Mouse (Mus musculus) heart, postnatal 25 days (tissue): ENCODE measurements around the gene Txn1. TPM values are rescaled to one million over a fixed set of nuclear protein-coding genes. Genes with fewer than 3 reads are reported as not detected.

Source experiments
- DNase-seq: peaks from one replicate; pipeline ENCODE4 v3.0.0; 2022; ENCODE audit warnings: low spot score
- intact Hi-C: fragments of 180-260 bp; cut with DNase I; formaldehyde crosslinking; loops from one replicate; pipeline ENCODE4 v1.15.1; 2025
- total RNA-seq, 2 experiments: library from RNA; stranded (reverse); gene quantifications; 2 replicates each; pipeline ENCODE4 v1.2.3; 2021

Gene Txn1
- total RNA-seq, 2 experiments from 2014 or later, result 120 to 126 TPM

DNA sequence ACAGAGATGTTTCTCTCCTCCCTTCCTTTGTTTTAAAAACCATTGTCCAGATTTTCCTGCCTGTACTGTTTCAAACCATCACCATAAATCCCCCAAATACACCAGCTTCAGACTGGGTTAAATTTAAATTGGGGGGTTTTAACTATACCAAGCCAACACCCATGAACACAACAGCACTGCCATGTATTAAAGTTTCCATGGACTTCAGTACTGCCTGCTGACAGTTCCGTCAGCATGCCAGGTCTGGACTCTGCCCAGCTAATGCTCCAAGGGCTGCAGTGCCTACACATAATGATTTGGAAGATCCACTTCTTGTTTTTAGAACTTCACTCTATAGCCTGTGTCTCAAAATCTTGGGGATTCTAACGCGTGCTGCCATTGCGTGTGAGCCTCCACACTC, 8.7 kb downstream of the Txn1 start:
- DNase-seq, result no peak
- intact Hi-C loops, result no loop called here

DNA sequence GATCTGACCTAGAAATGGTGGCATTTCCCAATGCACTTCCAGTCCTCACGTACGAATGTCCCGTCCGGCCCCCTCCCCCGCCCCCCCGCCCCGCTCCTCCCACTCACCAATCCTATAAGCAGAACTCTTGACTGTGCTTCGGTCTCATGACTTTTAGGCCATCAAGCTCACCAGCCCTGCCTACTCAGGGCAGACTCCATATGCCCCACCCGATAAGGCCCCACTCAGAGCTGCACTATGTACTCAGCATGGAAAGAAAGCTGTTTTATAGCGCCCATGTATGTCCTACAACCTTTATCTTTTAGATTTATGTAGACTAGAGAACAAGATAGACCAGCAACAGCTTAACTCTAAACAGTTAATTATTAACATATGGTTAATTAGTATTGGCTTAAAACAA, 9.2 kb downstream of the Txn1 start:
- intact Hi-C loops, result no loop called here
- DNase-seq, result no peak

DNA sequence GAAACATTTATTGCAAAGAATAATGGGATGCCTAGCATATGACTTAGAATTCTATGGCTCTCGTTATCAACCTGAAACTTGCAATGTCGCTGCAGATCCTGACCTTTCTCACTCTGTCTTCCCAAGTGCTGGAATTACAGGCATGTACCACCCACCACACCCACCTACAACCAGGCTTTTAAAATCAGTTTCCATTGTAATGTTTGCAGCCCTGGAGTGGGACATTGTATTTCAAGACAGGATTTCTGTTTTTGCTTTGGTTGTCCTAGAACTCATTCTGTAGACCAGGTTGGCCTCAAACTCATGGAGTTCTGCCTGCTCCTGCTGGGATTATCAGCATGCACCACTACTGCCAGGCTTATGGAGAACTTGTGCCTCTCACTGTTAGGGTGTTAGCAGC, 13.3 kb downstream of the Txn1 start:
- intact Hi-C loops, result no loop called here
- no peak for DNase-seq

DNA sequence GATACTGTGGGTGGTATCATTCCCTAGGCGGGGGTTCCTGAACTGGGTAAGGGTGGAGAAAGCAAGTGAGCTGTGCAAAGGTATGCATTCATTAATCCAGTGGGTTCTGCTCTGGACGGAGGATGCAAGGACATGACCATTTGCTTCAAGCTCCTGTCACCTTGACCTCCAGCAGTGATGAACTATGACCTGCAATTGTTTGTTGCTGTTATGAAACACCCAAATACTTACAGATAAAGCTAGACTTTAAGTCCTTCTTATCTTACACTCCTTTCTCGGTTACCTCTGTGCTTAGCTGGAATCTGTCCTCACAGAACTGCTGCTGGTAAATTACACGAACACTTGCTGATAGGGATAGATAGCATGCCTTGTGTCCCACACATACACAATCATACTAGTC, 15.6 kb downstream of the Txn1 start:
- DNase-seq, result no peak
- intact Hi-C loops, result no loop called here

DNA sequence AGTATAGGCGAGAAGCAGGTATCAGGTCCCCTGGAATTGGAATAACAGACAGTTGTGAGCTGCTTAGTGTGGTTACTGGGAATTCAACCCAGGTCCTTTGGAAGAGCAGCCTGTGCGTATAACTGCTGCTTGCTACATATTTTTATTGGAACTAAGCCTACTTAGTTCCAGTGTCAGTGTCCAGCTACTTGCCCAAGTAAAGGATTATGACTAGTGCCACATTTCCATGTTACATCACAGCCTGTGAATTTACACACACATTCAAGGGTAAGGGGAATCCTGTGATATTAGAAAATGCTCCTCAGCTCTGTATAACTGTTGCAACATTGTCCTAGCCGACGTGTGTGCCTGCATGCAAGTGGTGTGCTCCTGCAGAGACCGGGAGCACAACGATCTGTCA, 18.9 kb downstream of the Txn1 start:
- intact Hi-C loops, result no loop called here

DNA sequence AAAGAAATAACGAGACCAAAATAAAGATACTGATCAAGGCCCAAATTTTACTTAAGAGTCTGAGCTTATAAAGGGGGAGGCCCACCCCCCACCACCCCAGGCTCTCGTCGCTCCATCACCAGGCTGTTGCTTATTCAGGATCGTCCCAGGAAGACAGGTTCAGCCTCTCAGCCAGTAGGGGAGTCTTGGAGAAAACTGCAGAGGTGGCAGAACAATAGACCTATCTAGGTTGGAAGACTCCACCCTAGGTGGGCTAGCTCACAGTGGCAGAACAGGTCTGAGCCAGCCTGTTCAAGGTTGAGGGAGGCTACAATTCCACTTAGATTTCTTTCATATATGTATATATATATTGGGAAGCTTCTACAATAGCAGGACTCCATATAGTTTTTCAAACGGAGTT, 22.0 kb downstream of the Txn1 start:
- DNase-seq, result no peak
- intact Hi-C loops, result no loop called here

More for the DNA sequence above, 18.9 kb downstream of the Txn1 start:
- no peak for DNase-seq

DNA sequence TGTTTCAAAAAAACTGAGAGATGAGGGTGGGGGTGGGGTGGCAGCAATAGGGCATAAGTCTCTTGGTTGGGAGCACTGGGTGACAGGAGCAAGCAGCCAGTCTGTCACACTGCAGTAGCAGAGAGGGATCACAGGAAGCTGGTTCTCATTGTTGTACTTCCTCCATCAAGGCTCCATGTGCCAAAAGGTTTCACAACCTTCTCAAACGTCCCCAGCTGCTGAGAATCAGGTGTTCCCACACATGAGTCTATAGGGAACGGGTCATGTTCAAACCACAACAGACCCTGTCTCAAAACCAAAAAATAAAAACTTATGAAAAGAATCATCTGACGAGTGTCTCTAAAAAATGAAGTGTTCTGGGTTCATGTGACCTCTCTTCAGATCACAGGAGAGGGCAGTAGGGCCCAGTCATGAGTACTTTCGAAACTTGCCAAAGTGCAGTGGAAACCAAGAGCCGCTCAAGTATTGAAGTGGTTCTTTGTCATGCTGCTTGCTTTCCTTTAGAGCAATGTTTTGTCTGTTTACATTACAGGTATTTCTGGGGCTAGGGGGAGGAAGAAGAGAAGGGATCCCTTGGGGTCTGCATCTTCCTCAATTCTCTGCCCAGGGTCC, 25.5 kb downstream of the Txn1 start:
- DNase-seq, result no peak
- intact Hi-C loops, result no loop called here

DNA sequence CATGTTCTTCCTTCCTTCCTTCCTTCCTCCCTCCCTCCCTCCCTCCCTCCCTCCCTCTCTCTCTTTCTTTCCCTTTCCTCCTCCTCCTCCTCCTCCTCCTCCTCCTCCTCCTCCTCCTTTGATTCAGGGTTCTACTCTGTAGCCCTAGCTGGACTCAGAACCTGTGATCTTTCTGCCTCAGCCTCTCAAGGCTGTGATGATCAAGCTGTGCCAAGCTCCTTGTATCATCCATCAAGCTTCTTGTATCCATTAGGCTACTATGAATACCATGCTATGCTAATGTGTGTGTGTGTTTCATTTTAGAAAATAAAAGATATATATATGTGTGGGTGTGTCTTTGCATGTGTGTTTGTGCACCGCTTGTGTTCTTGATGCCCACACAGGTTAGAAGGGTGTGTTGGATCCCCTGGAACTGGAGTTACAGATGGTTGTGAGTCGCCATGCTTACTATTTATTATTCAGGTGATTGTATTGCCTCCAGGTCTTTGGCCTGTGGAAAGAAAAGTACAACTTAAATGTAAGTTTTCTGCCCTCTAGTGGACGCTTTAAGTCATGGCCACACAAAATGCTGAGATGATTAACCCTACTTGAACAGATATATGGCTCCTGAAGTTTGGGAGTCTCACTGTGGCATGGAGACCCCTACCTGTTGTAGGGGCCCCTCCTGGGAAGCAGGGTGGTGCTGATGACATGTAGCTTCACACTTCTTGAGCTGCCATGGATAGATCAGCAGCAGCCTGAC, 28.6 kb downstream of the Txn1 start:
- DNase-seq, result no peak
- intact Hi-C loops, result loop anchor here (2.0 to 5.0 kb wide), 2 partner anchors 25 to 325 kb away; no protein-coding TSS in a partner anchor

DNA sequence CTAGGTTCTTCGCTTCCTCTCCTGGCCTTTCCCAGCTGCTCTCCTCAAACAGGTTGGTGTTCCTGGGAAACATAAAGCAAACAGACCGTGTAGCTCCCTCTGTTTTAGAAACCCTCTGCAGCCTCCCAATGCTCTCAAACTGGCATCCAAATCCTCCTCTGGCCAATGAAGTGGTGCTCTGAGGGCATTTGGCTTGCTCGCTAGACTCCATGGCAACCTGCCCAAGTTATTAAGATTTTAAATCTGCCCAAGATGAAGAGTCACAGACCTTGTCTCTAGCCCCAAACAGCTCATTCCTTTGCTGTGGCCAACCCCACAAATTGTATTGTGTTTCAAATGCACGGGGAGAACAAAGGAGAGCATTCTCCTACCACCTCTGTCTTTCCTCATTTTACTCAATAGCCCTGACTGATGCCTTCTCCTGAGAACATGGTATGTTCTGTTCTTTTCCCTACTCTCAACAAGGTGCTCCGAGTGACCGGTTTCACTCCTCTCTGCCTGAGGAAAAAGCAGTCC, 31.6 kb downstream of the Txn1 start:
- intact Hi-C loops, result loop anchor here (5.0 kb wide), 1 partner anchor 328 kb away; no protein-coding TSS in a partner anchor
- no peak for DNase-seq

DNA sequence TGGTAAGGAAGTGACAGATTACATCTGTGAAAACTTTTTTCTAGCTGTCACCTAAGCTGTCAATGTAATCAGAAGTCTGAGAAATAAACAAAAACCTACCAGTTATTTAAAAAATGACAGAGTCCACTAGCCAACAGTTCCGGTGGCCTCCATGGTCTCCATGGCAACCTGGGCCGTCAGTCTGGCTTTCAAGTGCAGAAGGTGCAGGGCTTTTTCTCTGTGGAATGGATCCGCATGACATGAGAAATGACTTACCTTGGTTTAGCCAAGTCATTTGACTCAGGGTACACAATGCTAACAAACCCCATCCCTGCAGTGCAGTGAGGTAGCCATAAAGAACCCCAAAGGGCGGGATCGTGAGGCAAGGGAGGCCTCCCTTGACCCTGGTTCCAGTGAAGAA, 34.0 kb downstream of the Txn1 start:
- DNase-seq, result no peak
- intact Hi-C loops, result no loop called here

DNA sequence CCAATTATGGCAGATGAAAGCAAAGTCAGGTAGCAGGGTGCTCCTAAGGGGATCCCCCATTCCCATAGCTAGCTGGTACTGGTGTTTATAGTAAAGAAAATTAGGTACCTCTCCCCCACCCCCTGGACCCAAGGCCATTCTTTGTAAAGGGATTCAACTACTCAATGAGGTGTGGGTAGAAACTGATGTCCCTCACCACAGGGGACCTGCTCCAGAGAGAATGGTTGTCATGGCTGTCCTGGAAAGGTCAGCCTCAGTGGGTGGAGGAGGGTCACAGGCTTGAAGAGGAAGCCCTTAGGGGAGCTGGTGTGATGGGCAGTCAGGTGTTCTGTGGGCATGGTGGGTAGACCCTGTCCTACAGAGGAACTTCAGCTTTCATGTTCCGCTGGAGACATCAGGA, 35.7 kb downstream of the Txn1 start:
- no peak for DNase-seq
- intact Hi-C loops, result no loop called here

DNA sequence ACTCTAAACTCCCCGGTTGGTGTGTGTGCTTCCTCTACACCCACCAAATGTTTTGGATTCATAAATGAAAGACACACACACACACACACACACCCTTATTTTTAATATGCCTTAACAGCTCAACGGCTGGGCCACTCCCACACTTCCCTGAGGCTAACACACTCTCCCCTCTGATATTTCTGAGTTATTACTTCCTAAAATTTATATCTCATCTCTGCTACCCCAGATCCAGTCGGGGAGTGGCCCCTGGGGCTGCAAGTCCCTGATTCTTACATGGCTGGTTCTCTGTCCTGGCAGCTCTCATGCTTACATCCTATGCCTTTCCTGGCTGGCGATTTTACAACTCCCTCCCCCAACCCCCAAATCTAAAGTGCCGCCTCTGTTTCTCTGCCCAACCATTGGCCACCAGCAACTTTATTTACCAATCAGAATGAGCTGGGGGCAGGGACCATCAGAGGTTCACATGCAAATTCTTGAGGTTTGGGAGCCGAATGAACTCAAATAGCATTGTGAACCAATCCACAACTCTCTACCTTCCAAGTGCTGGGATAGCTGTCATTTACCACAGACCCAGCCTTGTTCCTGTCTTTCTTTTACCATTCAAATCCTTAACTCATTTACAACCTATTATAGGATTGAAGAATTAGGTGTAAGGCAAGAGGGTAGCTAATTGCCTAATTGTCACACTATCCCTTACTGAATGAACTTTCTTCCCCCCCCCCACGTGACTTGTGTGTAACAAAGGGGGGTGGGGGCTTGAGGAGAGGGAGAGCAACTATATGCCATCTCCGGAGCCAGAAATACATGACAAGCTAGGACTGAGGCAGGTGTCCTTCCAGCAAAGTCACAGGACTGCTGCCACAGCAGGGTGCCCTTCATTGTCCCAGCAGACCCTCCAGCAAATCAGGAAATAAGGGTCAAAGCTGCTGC, 36.5 kb downstream of the Txn1 start:
- intact Hi-C loops, result no loop called here
- no peak for DNase-seq

DNA sequence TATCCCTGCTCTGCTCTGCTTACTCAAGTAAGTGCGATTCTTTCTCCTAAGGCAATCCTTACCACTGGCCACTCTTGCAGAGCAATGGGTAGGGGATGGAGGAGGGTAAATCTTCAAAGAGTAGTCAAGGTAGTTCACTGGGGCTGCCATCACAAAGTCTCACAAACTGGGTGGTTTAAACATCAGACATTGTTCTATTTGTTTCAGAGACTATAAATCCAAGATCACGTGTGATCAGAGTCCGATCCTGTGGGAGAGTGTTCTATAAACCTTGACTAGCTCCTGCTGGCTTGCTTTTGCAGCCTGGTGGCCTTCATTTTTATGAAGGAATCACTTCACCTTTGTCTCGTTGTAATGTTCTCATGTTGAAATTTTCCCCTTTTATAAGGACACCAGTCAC, 39.5 kb downstream of the Txn1 start:
- no peak for DNase-seq
- intact Hi-C loops, result no loop called here

DNA sequence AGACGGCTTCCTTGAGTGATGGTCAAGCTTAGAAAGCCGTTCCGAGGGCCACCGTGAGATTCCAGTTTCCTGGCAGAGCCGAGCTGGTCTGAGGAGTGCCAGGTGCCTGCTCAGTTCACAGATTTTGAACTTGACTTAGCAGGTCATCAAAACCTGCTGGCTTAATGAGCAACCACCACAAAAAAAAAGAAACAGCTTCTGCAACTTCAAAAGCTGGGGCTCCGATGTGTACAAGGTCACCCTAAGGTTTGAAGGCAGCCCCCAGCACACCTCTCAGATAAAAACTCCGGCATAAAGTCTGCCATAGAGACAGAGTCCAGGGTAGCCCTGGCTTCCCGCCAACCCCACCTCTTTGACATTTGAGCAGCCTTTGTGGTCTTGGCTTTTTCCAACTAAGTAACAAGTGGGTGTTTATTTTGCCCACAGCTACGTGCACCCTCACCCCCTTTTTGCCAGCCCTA, 40.0 kb downstream of the Txn1 start, which contains the start of gene D630039A03Rik:
D630039A03Rik (minus strand) TSS at position 97 of the 461 bp plus-strand sequence.
- no peak for DNase-seq
- intact Hi-C loops, result no loop called here

DNA sequence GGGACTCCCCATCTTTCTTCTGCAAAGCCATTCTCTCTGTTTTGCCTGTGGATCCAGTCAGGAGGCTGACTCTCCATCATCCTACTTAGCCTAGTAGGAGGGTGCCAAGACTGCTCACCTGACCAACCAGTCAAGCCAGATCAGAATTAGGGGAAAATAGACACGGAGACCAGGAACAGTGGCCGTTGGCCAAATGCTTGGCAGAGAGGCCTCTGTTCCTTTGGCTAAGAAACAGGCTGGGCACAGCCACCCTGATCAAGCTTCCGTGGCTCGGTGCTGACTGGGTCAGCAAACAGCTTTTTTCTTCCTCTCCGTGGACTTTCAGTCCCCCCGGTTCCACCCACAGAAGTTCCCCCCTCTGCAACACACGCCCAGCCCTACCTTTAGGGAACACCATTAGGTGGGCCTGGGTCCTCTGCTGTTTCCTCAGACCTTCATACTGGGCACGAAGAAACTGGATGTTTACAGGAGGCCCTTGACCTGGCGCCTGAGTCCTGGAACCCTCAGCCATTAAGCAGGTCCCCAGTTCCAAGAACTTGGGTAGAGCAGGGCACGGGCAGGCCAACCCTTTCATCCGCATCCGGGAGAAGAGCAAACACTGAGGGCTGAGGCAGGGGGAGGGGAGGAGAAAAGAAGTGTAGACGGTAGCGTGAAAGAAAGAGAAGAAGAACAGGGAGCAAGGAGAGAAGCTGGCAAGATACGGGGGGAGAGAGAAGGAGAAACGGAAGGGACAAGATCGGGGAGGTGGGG, 40.8 kb downstream of the Txn1 start:
- no peak for DNase-seq
- intact Hi-C loops, result no loop called here

DNA sequence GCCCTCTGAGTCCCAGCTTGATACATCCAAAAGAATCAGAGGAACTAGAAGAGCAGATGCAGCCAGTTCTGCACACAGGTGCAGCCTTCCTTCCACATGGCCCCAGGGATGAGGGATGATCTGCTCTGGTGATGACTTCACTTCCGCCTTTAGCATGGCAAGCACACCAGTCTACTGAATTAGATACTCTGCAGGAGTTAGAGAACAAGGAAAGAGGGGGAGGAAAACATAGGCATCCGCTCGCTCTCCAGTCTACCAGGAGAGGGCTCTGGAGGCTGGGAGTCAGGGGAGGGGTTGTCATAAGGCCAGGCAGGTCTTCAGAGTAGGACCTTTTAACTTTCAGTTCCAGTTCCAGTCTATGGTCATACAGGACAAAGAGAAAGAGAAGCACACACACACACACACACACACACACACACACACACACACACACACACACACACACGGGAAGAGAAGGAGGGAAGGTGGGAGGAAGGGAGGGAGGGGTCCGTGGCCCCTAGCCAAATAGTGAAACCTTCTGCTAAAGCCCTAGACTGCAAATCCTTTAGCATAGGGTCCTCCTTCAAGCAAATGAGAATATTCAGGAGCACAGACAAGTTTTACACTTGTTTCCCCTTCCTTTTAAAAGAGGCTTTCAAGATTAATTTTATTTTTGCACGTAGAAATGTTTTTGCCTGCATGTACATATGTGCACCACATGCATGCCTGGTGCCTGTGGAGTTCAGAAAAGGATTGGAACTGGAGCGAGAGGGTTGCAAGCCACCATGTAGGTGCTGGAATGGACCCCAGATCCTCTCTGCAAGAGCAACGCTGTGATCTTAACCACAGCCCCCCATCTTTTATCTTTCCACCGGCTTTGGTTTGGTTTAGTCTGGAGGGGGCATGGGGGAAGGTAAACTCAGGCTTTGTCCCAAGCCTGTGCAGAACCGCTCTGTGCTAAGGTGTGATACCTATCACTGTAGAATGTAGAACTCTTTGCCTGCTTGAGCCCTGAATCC, 41.7 kb downstream of the Txn1 start:
- DNase-seq, result no peak
- intact Hi-C loops, result no loop called here

DNA sequence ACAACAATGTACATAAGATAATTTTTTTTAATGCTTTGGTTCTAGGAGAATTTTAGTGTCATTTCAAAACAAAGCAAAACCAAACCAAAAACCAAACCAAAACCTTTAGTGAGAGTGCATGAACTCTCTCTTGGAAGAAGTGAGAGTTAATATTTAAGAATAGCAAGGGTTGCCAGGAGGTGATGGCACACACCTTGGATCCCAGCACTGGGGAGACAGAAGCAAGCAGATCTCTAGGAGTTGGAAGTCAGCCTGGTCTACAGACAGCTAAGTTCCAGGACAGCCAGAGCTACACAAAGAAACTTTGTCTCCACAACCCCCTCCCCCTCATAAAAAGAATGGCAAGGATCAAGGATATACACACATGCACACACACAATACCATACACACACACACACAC, 43.2 kb downstream of the Txn1 start:
- intact Hi-C loops, result no loop called here
- DNase-seq, result no peak

DNA sequence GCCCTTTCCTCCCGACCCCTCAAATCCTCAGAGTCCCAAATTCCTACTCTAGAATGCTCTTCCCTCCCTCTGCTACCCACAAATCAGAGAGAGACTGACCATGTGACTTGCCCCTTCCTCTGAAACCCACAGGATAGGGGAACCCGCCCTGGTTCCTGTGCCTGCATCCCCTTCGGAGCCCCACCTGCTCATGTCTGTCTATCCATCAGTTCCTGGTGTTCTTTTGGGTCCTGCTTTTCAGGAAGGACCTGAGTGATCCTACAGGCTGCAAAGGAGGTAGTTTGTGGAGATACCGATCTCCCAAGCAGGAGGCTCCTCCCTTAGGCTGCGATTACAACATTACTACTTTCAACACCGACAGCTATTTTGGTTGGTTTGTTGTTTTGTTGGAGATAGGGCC, 47.4 kb downstream of the Txn1 start:
- DNase-seq, result no peak
- intact Hi-C loops, result loop anchor here (10.0 kb wide), 1 partner anchor 534 kb away; no protein-coding TSS in a partner anchor
